Mouse (Mus musculus): ENCODE results near the gene Fam129b.
A peak's percentile ranks its signal among the peaks of the same experiment; 100 is the strongest.

The Fam129b gene

GRCm38 (mm10) chr2:32926330-32927075 is 50.6 kb downstream of the Fam129b start:
- peak; percentile 44 for DNase-seq

- no peak for DNase-seq
Observed at GRCm38 (mm10) chr2:32927624-32928234, 51.8 kb downstream of the Fam129b start.

- DNase-seq, result peak; percentile 84
Observed at GRCm38 (mm10) chr2:32928235-32928946, 52.5 kb downstream of the Fam129b start.

DNA sequence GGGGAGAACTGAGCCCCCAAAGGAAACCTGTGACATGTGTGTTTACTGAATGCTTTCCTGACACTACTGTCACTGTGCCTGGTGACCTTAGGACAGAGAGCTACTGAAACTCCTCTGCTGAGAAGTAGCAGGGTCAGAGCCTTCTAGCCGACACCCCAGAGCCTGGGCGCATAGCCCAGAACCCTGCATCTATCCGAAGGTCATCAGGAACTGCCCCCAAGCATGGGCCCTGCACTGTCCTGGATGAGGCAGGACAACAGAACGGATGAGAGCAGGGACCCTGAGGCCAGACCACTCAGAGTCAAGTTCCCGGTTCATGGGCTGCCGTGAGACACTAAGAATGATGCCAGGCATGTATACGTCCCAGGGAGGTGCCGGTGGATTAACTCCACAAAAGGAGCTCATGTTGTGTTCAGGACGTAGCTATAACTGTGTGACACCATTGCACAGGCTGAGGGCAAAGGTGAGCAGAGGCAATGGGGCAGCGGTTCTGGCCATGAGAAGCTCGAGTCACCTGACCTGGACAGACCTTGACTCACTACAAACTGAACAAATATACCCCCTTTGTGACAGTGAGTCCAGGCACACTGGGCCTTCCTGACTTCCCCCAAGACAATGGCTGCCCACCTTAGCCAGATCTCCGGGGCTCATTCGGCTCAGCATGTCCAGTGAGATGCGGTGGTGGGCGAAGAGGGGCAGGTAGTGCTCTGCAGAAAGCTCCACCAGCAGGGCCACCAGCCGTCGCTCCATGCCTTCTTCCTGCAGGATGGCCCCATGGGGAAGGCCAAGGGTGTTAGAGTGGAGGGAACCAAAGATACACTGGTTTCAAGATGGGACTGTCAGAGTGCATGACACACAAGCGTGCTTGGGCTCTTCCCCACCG is 53.3 kb downstream of the Fam129b start:
- no peak for DNase-seq

- no peak for DNase-seq
Observed at GRCm38 (mm10) chr2:32931730-32932129, 55.8 kb downstream of the Fam129b start.

DNA sequence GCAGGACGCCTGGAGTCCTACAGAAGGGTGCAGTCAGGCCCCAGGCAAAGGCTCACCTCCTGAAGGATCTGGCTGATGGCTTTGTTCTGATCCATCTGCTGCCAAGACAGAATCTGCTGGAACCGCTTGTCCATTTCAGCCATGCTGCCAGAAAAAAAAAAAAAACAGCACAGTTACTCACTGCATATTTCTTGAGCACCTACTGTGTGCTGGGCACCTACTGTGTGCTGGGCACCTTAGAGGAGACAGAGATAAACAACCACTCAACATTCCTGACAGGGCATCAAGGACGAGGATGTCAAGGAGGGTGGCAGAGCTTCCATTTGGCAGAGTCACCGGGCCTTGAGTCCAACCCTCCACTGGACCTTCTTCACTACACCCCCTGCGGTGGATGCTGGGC is 62.8 kb downstream of the Fam129b start:
- no peak for DNase-seq

DNA sequence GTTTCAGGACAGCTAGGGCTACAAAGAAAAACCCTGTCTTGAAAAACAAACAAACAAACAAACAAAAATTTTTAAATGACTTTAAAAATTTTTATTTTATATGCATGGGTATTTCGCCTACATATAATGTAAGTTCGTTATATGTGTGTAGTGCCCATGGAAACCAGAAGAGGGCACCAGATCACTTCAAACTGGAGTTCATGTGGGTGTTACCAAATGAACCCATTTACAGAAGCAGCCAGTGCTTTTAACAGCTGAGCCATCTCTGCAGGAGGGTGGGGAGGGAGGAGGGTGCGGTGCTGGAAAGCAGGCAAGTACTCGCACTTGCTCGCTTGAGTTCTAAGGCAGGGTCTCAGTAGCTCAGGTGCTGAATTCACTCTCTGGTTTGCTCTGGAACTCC is 63.5 kb downstream of the Fam129b start:
- peak; percentile 62 for DNase-seq

DNA sequence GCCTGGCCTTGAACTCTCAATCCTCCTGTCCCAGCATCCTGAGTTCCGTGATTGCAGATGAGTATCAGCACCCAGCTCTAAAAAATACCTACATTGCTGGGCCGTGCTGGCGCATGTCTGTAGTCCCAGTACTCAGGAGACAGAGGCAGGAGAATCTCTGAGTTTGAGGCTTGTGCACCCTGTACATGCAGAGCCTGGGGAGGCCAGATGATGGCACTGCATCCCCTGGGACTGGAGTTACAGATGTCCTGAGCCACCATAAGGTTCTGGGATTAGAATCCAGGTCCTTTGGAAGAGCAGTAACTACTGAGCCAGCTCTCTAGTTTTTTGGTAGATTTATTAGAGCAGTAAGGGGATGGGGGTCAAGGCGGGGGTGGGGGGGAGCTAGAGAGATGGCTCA is 64.6 kb downstream of the Fam129b start:
- no peak for DNase-seq

GRCm38 (mm10) chr2:32947454-32947853 is 71.5 kb downstream of the Fam129b start:
- DNase-seq, result no peak

DNA sequence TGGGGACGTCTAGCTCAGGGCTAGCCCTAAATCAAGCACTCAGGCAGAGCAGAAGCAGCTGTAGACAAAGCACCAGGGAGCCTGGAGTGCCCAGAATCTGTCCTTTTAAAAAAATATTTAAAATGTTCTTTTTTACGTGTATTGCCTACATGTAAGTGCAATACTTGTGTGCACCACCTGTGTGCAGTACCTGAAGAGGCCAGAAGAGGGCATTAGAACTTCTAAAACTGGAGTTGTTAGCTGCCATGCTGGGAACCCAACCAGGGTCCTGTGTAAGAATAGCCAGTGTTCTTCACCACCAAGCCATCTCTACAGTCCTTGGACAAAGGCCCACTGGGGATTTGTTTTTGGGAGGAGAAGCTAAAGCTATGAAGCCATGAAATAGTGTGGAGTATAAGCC is 78.7 kb downstream of the Fam129b start:
- no peak for DNase-seq

GRCm38 (mm10) chr2:32957344-32957743 is 81.4 kb downstream of the Fam129b start:
- DNase-seq, result peak; percentile 35

- DNase-seq, result peak; percentile 47
Observed at GRCm38 (mm10) chr2:32960273-32960672, 84.4 kb downstream of the Fam129b start.

DNA sequence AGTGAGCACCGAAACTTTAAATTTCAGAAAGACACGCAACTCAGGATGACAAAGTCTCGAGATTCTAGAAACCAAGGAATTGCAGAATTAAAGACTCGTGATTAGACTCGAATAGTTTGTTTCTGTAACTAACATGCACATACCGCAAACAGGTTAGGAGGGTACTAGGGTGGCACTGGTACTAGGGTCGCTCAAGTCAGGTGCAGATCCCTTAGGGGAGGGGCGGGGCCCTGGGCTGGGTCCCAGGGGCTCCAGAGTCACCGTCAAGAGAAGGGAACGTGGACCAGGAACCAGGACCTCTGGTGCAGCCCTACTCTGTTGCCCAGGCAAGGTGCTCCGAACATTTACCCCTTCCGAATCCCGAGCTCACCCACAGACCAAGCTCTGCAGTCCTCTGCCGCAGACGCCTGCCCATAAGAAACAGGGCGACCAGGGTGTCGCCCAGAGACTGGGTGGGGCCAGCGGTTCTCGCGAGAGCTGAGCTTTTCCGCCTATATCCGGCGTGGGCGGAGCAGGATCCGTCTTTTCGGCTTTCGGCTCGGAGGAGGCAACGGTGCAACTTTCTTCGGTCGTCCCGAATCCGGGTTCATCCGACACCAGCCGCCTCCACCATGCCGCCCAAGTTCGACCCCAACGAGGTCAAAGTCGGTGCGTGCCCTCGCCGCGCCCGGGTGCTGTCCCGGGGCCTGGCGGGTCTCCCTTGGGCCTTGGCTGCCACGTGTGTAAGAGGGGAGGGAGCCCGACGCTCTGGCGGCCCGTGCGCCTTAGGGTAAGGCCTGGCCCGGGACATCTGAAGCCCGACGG is 85.5 kb downstream of the Fam129b start, which contains the start of the genes Rpl12 and Lrsam1:
TSS of gene Rpl12 (plus strand) at position 368 of the 804 bp plus-strand sequence.
TSS of gene Lrsam1 (minus strand) at position 423 of the 804 bp plus-strand sequence.
- peak; percentile 89 for DNase-seq

DNA sequence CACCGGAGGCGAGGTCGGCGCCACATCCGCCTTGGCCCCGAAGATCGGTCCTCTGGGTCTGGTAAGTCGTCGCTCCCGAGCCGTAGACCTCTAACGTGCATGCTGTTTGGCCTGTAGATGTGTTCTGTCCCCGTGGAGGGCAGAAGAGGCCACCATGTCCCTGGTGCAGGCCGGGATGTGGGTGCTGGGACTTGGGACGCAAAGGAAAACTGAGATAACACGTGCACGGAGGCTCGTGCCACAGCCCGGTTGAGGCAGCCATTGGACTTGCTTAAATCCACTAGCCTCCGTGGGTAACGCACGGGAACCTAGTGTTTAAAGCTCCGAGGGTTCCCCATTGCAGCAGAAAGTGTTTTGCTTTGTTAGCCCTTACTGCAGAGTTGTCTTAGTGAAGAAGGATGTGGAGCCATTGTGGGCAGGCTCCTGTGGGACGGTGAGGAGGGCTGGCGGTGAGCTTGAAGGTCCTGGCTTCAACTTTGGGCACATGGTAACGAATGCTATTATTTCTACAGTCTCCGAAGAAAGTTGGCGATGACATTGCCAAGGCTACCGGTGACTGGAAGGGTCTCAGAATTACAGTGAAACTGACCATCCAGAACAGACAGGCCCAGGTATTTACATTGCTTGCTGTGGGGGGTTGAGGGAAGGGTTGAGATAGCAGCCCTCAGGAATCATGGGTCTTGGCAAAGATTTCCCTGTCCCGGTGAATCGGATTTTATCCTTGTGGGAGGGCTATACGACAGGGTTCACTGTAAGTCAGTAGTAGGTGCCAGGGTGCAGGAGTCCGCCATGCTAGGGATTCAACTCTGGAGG is 86.4 kb downstream of the Fam129b start:
- DNase-seq, result peak; percentile 43

GRCm38 (mm10) chr2:32962875-32963220 is 86.9 kb downstream of the Fam129b start:
- peak; percentile 36 for DNase-seq

GRCm38 (mm10) chr2:32963544-32963943 is 87.6 kb downstream of the Fam129b start:
- no peak for DNase-seq

DNA sequence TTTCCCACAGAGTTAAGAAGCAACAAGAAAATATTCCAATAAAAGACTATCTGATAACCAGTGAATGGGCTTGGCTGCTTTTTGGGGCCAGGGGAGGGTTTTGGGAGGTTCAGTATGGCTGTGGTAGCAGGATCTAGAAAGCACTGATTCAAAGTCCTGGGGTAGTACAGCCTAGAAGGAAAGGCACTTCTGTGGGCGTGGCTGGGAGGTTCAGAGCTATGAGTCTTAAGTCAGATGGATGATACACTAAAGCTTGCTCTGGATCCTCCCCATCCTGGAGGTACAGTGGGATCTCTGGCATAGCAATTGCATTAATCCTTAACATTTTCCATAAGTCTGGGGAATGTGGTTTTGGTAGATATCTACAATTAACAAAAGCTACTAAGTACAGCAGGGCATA is 88.1 kb downstream of the Fam129b start:
- peak; percentile 23 for DNase-seq

DNA sequence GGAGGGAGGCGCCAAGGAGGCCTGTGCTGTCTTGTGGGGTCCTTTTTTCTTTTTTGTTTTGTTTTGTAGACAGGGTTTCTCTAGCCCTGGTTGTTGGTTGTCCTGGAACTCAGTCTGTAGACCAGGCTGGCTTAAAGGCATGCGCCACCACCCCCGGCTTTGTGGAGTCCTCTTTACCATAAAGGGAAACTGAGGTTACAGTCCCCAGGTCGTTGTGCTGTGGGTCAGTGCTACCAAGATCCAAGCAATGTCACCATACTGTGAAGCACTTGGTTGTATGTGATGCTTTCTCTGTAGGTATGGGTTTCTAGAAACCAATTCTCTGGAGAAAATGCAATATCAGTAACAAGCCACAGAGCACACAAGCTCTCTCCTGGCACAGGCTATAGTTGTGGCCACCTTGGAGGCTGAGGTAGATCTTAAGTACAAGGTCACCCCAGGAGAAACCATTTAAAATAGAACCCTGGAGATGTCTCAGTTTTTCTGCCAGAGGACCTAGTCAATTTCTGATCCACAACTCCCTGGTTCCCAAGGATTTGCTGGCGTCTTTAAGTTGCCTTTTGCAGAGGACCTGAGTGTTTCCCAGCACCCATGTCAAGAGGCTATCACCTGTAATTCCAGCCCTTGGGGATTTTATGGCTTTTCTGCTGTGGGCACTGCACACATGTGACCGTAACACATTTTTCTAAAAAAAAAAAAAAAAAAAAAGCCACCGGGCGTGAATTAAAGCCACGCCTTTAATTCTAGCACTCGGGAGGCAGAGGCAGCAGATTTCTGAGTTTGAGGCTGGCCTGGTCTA is 88.9 kb downstream of the Fam129b start:
- peak; percentile 29 for DNase-seq

- peak; percentile 50 for DNase-seq
Observed at GRCm38 (mm10) chr2:32965511-32966183, 89.7 kb downstream of the Fam129b start.

All from cerebellum, adult 9-10 months (tissue).